Mouse (Mus musculus): ENCODE data around the gene Sphk1. TPM values are rescaled to one million over a fixed set of nuclear protein-coding genes. Genes with fewer than 3 reads are reported as not detected.
A peak's percentile ranks its signal among the peaks of the same experiment; 100 is the strongest.

The Sphk1 gene
- total RNA-seq, 2 experiments from 2014 or later: 1.9 to 2.5 TPM

GRCm38 (mm10) chr11:116572756-116573543, 42.2 kb downstream of the Sphk1 start:
- peak in 1 of 2 experiments; percentile 14 for DNase-seq (ENCODE audit: low spot score in 2 of 2)

- DNase-seq (ENCODE audit: low spot score in 2 of 2): peak in 1 of 2 experiments; percentile 12
These were observed 43.8 kb downstream of the Sphk1 start for GRCm38 (mm10) chr11:116574486-116574885.

GRCm38 (mm10) chr11:116574982-116575381, 44.3 kb downstream of the Sphk1 start:
- no peak for DNase-seq (ENCODE audit: low spot score in 2 of 2)

- DNase-seq (ENCODE audit: low spot score in 2 of 2): peak in 1 of 2 experiments; percentile 27
These were observed 44.7 kb downstream of the Sphk1 start for GRCm38 (mm10) chr11:116575396-116575795.

DNA sequence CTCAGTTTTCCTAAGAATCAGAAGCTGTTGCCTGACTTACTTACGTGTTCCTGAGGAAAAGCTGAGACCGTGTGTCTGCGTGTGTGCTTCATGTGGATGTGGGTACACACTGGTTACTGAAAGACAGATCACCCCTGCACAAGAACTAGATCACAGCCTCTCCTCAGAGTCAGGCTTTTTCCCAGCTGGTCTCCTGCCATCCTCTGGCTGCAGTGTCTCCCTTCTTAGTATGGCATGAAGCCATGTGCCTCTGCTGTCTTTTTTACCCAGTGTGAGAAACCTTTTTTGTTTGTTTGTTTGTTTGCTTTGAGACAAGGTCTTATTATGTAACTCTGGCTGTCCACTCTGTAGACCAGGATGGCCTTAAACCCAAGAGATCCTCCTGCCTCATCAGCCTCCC, 48.6 kb downstream of the Sphk1 start:
- DNase-seq (ENCODE audit: low spot score in 2 of 2): no peak

DNA sequence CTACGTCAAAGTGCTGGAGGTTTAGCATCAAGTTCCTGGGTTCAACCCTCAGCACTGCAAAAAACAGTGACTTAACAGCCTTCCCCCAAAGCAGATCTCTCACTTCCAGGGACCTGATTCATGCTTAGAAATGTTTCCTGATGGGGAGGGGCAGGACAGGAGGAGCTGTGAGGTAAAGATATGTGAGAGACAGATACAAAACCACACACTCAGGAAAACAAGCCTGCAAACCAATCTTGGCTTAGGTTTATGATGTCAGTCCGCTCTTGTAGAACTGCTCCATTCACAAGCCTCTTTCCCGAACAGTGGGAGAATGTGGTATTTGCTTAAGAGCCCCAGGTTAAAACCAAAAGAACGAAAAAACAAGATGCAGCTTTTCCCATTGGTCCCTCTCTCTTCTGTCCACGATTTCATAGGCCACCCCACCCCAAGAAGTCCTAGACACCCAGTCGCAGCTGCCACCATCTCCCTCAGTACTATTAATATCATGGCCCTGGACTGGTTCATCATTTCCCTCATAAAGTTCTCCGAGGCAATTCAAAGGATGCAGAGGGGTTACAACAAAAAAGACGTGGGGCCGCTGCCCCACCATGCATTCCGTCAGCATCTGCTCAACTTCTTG, 49.4 kb downstream of the Sphk1 start:
- no peak for DNase-seq (ENCODE audit: low spot score in 2 of 2)

DNA sequence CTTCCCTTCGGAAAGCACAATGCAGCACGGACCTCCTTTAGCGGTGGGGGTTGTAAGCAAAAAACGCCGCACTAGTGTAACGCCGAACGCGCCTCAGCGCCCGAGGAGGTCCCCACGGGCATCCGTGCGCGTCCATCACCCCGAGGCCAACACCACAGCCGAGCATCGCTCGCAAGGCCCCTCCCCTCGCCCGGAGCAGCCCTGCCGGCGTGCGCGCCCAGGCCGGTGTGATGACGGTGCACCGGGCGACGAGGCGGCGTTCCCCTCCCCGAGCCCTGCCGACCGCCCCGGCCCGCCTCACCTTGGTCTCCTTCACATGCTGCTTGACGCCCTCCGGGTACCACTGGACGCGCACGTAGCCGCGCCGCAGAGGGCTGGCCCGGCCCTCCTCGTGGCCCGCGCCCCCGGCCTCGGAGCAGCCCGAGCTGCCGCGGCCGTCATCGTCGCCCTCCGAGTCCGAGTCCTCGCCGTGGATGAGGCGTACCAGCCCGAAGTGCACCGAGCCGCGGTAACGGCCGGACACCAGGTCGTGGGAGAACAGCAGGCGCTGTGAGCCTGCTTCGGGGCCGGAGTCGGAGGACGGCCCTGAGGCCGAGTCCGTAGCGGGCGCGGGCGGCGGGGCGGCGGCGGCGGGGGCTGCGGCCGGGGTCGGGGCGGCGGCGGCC, 50.1 kb downstream of the Sphk1 start:
- peak; percentile 45 to 61 for DNase-seq (ENCODE audit: low spot score in 2 of 2)

- DNase-seq (ENCODE audit: low spot score in 2 of 2): peak; percentile 88 to 93
These were observed 50.7 kb downstream of the Sphk1 start, which contains the start of gene Ube2o for GRCm38 (mm10) chr11:116581376-116581814. TSS of gene Ube2o (minus strand) at chr11:116581447.

DNA sequence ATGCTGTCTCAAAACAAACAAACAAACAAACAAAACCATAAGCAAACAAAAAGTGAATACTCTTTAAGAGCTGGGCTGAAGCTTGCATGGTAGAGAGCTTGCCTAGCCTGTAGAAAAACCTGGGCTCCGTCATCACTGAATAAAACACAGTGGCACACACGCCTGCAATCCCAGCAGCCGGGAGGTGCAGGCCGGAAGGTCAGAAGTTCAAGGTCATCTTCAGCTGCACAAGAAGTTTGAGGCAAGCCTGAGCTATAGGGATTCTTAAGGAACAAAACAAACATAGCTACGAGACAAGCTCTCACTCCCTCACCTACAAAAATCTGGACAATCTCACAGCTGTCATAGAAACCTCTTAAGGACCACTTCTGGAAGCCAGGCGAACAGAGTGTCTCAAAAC, 55.0 kb downstream of the Sphk1 start:
- DNase-seq (ENCODE audit: low spot score in 2 of 2): no peak

Other genes starting within 250 kb of the Sphk1 start
- gene Galr2, start 250.0 kb upstream of the Sphk1 start, total RNA-seq (2021): under 1 TPM; 0.20 to 0.29 TPM
- 10 to 100 TPM; 53.4 to 54.2 TPM for gene Exoc7, start 223.7 kb upstream of the Sphk1 start, total RNA-seq (2021)
- under 1 TPM; 0.10 to 0.13 TPM for gene Foxj1, start 195.5 kb upstream of the Sphk1 start, total RNA-seq (2021)
- gene Rnf157, start 117.9 kb upstream of the Sphk1 start, total RNA-seq (2021): 1 to 10 TPM; 3.7 to 6.8 TPM
- 10 to 100 TPM; 19.1 to 22.5 TPM for gene Ubald2, start 96.8 kb upstream of the Sphk1 start, total RNA-seq (2021)
- gene Qrich2, start 64.7 kb upstream of the Sphk1 start, total RNA-seq (2021): not detected
- 100 to 1,000 TPM in 1 of 2 experiments, 10 to 100 TPM in 1; 67.7 to 102 TPM for gene Prpsap1, start 36.7 kb upstream of the Sphk1 start, total RNA-seq (2021)
- 10 to 100 TPM; 27.6 to 29.0 TPM for gene Ube2o, start 50.5 kb downstream of the Sphk1 start, total RNA-seq (2021)
- gene Aanat, start 55.5 kb downstream of the Sphk1 start, total RNA-seq (2021): not detected
- gene Rhbdf2, start 96.1 kb downstream of the Sphk1 start, total RNA-seq (2021): 10 to 100 TPM; 12.1 to 17.6 TPM
- gene Prcd, start 122.6 kb downstream of the Sphk1 start, total RNA-seq (2021): 10 to 100 TPM; 12.5 to 13.2 TPM
- 10 to 100 TPM; 26.0 to 42.7 TPM for gene Cygb, start 123.4 kb downstream of the Sphk1 start, total RNA-seq (2021)
- under 1 TPM in 1 of 2 experiments, not detected in 1; 0.32 TPM for gene St6galnac1, start 244.6 kb downstream of the Sphk1 start, total RNA-seq (2021)